Mouse (Mus musculus) left cerebral cortex, adult 2 months (tissue): ENCODE measurements around the gene Ccnl2. TPM values are rescaled to one million over a fixed set of nuclear protein-coding genes. Genes with fewer than 3 reads are reported as not detected.

Source experiments
- DNase-seq, 2 experiments: peaks; one replicate each; pipeline ENCODE4 v3.0.0; 2021 to 2022; ENCODE audit warnings: low spot score in 2 of 2, mixed read lengths in 1 of 2; ENCODE audit errors: extremely low spot score in 1 of 2
- H3K27ac ChIP-seq: fragments of 200-600 bp; 2 replicates; pipeline ENCODE4 v1.8.1; 2022
- H3K4me3 ChIP-seq: fragments of 200-600 bp; 2 replicates; pipeline ENCODE4 v1.8.1; 2022
- CTCF ChIP-seq: fragments of 200-600 bp; IDR thresholded peaks from 2 replicates; pipeline ENCODE4 v1.8.1; 2022; ENCODE audit warnings: antibody characterized with exemption, mild to moderate bottlenecking, moderate library complexity
- intact Hi-C: fragments of 180-260 bp; cut with DNase I; formaldehyde crosslinking; loops from one replicate; pipeline ENCODE4 v1.15.1; 2025
- long read RNA-seq, 2 experiments: library from polyadenylated mRNA; stranded (forward); transcript quantifications; one replicate each; pipeline ENCODE4 v2.0.0; 2021; ENCODE audit warnings: borderline mapping rate in 2 of 2
- total RNA-seq, 2 experiments: library from RNA; stranded (reverse); gene quantifications; 2 replicates each; pipeline ENCODE4 v1.2.3; 2021

The Ccnl2 gene
- total RNA-seq, result 10 to 100 TPM; 74.8 to 83.4 TPM
- long read RNA-seq, experiment 1, full-length matches to known transcripts, result 88 of 162 reads
- long read RNA-seq, experiment 1, partial matches to known transcripts, result 22 of 162 reads
- long read RNA-seq, experiment 1, other reads (novel, unspliced or antisense), result 52 of 162 reads
- long read RNA-seq, experiment 2, full-length matches to known transcripts, result 101 of 194 reads
- long read RNA-seq, experiment 2, partial matches to known transcripts, result 23 of 194 reads
- long read RNA-seq, experiment 2, other reads (novel, unspliced or antisense), result 70 of 194 reads

DNA sequence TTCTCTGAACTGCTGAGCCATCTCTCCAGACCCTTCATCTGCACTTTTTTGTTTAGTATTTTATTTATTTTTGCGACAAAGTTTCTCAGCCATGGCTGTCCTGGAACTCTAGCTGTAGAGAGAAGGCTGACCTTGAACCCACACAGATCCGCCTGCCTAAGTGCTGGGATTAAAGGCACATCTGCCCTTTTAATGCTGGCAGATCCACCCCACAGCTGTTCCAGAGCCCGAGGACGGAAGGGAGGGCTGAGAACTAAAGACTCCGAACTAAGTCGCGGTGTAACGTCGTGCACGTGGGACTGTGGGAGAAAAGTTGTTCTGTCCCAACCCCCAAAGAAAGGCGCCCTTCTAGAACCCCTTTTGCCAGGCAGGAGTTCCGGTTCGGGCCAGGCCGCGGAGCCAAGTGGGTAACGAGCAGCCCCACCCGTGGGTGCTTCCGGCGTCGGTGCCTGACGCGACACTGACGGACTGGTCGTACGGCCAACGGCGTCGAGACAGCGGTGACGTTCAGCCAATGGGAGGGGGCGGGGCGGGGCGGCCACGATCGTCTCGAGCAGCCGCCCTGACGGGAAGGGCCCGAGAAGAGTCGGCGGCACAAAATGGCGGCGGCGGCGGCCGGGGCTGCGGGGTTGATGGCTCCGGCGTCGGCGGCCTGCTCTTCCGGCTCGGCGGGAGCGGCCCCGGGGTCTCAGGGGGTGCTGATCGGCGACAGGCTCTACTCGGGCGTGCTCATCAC, at the start of gene Ccnl2:
Gene Ccnl2, plus strand, starts transcription at position 561 of the 736 bp plus-strand sequence.
- Histone ChIP-seq H3K27ac (peak within 1 kb of the TSS; percentile 96), H3K4me3 (peak within 1 kb of the TSS; percentile 100)
- intact Hi-C loops, result no loop called here
- peak; percentile 91 to 93 for DNase-seq
- TF ChIP-seq CTCF, result no peak

DNA sequence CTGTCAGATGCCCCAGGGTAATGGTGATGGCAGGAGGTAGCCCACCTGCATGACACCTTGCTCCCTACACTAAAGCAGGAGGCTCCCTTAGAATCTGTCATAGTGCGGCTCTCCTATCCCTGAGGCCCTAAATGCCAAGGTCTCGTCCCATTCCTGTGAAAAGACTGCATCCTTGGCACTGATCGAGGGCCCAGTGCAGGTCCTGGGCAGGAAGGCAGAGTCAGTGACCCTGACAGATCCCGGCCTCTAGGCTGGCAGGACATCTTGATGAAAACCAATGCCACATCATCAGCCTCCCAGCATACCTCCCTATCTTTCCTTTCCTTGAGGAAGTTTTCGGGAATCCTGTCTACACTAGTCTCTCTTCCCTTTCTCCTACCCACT, 42.8 kb upstream of the Ccnl2 start:
- TF ChIP-seq CTCF, result no peak
- intact Hi-C loops, result no loop called here
- peak overlapping the region; percentile 80; the same call in 1 of the 2 replicates for H3K27ac ChIP-seq
- DNase-seq, result no peak
- peak overlapping the region; percentile 61 for H3K4me3 ChIP-seq

DNA sequence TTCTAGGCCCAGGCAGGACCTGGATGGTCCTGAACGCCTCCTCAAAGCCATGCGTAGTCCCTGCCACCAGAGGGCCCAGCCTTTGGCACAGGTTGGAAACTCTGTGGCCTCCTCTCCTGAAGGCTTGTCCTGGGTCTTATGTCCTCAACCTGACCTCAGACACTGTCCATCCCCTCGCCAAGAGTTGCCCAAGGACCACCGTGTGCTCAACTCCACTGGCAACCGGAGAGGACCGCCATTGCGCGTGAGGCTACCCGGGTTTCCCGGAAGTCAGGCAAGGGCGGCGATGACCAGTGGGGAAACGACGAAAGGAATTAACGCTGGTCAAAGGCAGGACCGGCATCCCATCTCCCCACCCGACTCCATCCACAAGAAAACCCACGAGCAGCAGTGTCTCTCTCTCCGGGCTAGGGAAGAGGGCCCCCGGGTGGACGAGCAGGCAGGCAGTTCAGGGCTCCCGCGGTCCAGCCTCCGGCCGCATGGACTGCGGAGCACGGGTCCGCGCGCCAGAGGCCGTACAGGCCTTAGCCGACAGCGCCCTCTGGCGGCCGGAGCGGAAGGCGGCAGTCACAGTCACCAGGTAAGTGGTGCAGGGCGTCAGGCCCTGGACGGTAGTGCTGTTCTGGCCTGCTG, 42.3 kb upstream of the Ccnl2 start:
- peak overlapping the region; percentile 61 for H3K4me3 ChIP-seq
- peak; percentile 89 to 93 for DNase-seq
- H3K27ac ChIP-seq, result peak overlapping the region; percentile 80
- intact Hi-C loops, result loop anchor here (1.0 kb wide), 1 partner anchor 49 kb away; no protein-coding TSS in a partner anchor
- TF ChIP-seq CTCF, result peak; percentile 93

DNA sequence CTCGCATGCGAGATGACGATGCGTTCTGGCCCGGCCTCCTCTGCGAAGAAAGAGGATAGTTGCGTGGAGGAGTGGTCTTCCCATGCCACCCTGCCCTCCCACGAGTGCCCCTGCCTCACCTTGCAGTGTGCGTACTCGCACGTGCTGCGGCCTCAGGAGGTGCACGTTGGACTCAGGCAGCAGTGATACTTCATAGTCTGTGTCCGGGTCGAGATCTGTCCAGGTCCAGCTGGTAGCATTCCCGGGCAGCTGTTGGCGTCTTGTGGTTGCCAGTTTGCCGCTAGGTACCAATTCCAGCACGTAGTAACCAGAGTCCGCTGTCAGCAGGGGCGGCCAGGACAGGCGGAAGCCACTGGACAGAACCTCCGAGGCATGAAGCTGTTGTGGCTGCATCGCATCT, 41.7 kb upstream of the Ccnl2 start:
- no peak for DNase-seq
- intact Hi-C loops, result loop anchor here (1.0 kb wide), 1 partner anchor 49 kb away; no protein-coding TSS in a partner anchor
- TF ChIP-seq CTCF, result no peak
- Histone ChIP-seq H3K4me3 (peak overlapping the region; percentile 61), H3K27ac (peak overlapping the region; percentile 80)

DNA sequence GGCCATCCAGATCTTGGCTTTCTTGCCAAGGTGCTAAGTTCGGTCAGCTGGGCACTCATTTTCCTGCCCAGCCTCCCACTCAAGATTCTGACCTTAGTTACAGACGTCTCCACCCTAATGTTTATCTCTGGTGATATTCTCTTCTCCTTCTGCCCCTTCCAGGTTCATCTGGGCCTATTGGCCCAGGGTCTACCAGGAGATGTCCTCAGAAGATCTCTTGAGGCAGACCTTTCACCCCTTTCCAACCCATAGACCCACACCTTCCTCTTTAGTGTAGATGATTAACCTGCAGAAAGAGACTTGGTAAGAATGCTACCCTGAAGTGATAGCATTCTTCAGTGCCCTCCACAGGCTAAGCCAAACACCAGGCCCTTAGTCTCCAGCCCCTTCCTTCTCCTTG, 40.6 kb upstream of the Ccnl2 start:
- Histone ChIP-seq H3K4me3 (no peak overlapping the region), H3K27ac (no peak overlapping the region)
- TF ChIP-seq CTCF, result no peak
- intact Hi-C loops, result no loop called here
- no peak for DNase-seq

DNA sequence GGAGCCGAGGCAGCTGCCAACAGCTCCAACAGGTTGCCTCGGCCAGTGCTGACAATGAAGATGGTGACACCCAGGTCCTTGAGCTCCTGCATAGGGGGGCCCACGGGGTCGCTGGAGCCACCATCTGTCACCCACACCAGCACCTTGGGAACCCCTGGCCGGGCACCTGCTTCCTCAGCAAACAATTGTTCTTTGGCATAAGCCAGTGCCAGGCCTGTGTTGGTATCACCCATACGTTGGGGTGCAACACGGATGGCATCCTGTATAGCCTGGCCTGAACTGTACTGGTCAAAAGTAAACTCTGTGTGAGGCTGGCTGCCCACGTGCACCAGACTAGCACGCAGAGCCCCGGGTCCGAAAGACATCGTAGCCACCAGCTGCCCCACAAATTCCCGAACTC, 39.5 kb upstream of the Ccnl2 start:
- no peak for TF ChIP-seq CTCF
- peak overlapping the region; percentile 14 for H3K4me3 ChIP-seq
- no peak overlapping the region for H3K27ac ChIP-seq
- intact Hi-C loops, result no loop called here
- DNase-seq, result no peak

DNA sequence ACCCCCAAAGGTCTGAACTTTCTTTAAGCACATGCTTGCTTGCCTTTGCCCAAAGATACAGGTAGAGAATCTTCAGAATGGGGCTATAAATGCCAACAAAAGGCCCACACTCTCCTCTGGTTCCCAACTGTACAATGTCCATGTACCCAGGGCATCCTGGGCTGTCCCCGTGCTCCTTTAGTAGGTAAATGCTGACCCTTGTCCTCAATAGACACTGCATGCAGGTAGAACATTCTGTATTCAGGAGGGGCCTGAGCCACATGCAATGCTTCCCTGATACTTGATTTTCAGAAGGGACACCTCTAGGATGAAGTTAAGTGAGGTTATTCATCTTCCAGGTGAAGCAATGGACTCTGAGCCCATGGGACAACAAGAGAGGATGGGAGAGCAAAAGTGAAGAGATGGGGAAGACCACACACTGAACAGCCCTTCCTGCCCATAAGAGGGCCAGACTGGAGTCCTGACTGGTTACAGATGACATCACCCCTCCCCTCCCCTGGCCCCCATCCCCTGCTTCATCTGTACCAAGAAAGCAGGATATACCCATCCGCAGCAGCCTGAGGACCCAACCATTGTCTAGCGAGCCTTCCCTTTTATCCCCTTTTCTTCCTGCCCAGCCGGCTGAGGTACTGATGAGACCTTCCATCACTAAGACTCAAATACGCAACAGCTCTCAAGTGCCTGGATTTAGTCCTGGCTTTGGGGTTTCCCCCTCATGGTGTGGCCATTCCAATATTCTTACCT, 38.8 kb upstream of the Ccnl2 start:
- H3K27ac ChIP-seq, result peak overlapping the region; percentile 92
- intact Hi-C loops, result no loop called here
- TF ChIP-seq CTCF, result no peak
- DNase-seq, result no peak
- H3K4me3 ChIP-seq, result peak overlapping the region; percentile 66

DNA sequence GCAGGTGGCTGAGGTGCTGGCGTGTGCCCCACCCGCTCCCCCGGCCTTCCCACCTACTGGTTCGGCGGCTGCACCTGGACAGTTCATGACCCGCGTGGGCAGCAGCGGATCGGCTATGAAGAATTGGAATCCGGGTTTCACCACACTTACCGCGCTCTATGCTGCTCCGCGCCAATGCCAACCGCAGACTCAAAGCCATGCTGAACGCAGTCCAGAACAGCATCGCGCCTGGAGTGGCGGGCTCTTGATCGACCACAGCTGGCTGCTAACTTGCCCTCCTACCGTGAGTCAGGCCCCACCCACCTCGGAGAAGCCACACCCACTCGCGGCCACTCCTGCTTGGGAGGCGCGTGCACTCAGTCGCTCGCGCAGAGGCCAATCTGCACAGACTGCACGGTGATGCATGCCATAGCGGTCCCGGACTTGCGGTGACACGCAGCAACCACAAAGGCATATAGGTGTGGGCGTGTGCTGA, 38.0 kb upstream of the Ccnl2 start, which contains the start of gene Vwa1:
Gene Vwa1, minus strand, starts transcription at position 419 of the 475 bp plus-strand sequence.
- intact Hi-C loops, result no loop called here
- peak; percentile 86 to 89 for DNase-seq
- peak within 1 kb of the TSS; percentile 66 for H3K4me3 ChIP-seq
- peak within 1 kb of the TSS; percentile 92 for H3K27ac ChIP-seq
- no peak for TF ChIP-seq CTCF

DNA sequence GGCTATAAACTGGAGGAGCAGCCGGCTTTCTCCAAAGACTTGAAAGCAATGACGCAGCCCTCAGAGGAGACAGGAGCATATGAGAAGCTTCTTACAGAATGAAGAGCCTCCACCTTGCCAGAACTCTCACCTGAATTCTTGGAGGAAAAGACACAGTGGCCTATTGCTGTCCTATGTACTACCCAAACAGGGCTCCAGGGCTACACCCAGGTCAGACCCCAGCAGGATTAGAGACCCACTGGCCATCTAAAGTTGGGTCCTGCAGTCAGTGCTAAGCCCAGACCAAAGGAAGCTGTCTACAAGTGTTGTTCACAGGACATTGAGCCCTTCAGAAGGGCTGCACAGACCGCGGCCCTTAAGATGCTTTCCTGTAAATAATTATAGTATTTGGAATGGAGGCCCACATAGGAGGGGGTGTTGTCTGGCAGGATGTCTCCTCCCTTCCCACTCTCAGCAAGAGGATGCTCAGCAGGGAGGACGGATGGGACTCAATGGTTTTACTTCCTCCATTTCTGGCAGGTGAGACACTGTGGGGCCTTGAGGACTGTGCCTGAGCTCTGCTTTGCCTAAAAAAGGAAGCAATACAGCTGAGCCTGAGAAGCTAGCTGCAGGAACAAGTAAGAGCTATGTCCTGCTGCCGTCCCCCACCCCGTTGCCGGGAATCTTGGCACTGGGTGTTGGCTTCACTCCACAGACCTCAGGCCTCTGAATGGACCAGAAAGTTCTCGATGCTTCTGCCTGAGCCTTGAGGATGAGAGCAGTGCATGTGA, 37.1 kb upstream of the Ccnl2 start:
- no peak for TF ChIP-seq CTCF
- peak overlapping the region; percentile 92 for H3K27ac ChIP-seq
- H3K4me3 ChIP-seq, result peak overlapping the region; percentile 66
- peak in 1 of 2 experiments; percentile 54 for DNase-seq
- intact Hi-C loops, result no loop called here

DNA sequence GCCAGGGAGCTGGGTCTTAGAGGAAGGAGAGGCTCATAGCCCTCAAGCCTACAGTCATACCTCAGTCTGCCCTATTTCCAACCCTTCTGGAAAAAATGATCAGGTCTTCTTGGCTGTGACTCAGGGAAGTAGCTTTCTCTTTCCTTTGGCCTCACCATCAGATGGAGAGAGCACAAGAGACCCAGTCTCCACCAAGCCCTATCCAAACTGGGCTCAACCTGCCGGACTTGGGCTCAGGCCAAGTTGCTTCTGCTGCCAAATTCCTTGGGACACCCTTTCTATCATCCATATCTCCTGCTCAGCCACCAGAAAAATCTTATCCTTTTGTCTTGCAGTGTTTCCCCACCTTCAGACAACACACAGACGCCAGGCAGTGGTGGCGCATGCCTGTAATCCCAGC, 36.4 kb upstream of the Ccnl2 start:
- intact Hi-C loops, result no loop called here
- H3K4me3 ChIP-seq, result no peak overlapping the region
- no peak for TF ChIP-seq CTCF
- no peak for DNase-seq
- H3K27ac ChIP-seq, result peak overlapping the region; percentile 92
